Mouse (Mus musculus) MEL (cell line): ENCODE measurements at regions not wholly inside any gene's neighbourhood (a gene's known extent, or its start where the extent isn't known, plus 50 kb on each side); places are given as distances from the start of the nearest gene placed in this dataset.

Source experiments
- DNase-seq: peaks from one replicate; pipeline ENCODE4 v3.0.0; 2011; ENCODE audit warnings: low read depth, low spot score
- H3K27ac ChIP-seq: 2 replicates; pipeline ENCODE4 v1.5.1; 2012; ENCODE audit warnings: low read depth, mild to moderate bottlenecking, control low read depth, low read length, moderate library complexity; ENCODE audit not compliant: control insufficient read depth
- H3K27me3 ChIP-seq, 2 experiments: fragments of 150-350 bp in 1 of 2; sonication (generic) in 1 of 2; 2 replicates each; pipeline ENCODE4 v1.6.1; 2012; ENCODE audit warnings: low read length in 2 of 2, mild to moderate bottlenecking in 2 of 2, improper control_type of control experiment in 1 of 2, moderate library complexity in 1 of 2; ENCODE audit not compliant: insufficient read depth in 2 of 2, control insufficient read depth in 1 of 2
- H3K36me3 ChIP-seq, 2 experiments: 2 replicates each; pipeline ENCODE4 v1.6.1; 2012 to 2014; ENCODE audit warnings: low read length in 2 of 2, improper control_type of control experiment in 1 of 2, inconsistent platforms in 1 of 2, mild to moderate bottlenecking in 1 of 2; ENCODE audit not compliant: insufficient read depth in 2 of 2, control insufficient read depth in 1 of 2
- H3K4me1 ChIP-seq, 2 experiments: fragments of 150-350 bp in 1 of 2; sonication (generic) in 1 of 2; 2 replicates each; pipeline ENCODE4 v1.6.1; 2012; ENCODE audit warnings: low read length in 2 of 2, improper control_type of control experiment in 1 of 2, mild to moderate bottlenecking in 1 of 2; ENCODE audit not compliant: insufficient read depth in 2 of 2, control insufficient read depth in 1 of 2
- H3K4me3 ChIP-seq, 2 experiments: fragments of 150-350 bp in 1 of 2; sonication (generic) in 1 of 2; 2 replicates each; pipeline ENCODE4 v1.5.1; 2012; ENCODE audit warnings: low read depth in 2 of 2, low read length in 2 of 2, mild to moderate bottlenecking in 2 of 2, moderate library complexity in 2 of 2, control low read depth in 1 of 2, improper control_type of control experiment in 1 of 2; ENCODE audit not compliant: control insufficient read depth in 1 of 2, insufficient read depth in 1 of 2
- H3K79me2 ChIP-seq: 2 replicates; pipeline ENCODE4 v1.6.1; 2012; ENCODE audit warnings: mild to moderate bottlenecking, low read length, moderate library complexity; ENCODE audit not compliant: control insufficient read depth, poor library complexity, insufficient read depth
- H3K9ac ChIP-seq: 2 replicates; pipeline ENCODE4 v1.6.1; 2012; ENCODE audit warnings: low read depth, mild to moderate bottlenecking, control low read depth, low read length, moderate library complexity; ENCODE audit not compliant: control insufficient read depth, poor library complexity, severe bottlenecking
- H3K9me3 ChIP-seq: fragments of 150-350 bp; sonication (generic); replicated peaks from 2 replicates; pipeline ENCODE4 v1.6.1; 2012; ENCODE audit warnings: mild to moderate bottlenecking, low read length, improper control_type of control experiment, moderate library complexity; ENCODE audit not compliant: insufficient read depth
- BHLHE40 ChIP-seq: IDR thresholded peaks from 2 replicates; pipeline ENCODE4 v1.6.1; 2012; ENCODE audit warnings: low read depth, mild to moderate bottlenecking, inconsistent platforms, low read length, improper control_type of control experiment, borderline replicate concordance
- CHD1 ChIP-seq: IDR thresholded peaks from 2 replicates; pipeline ENCODE4 v1.6.1; 2012; ENCODE audit warnings: low read depth, mild to moderate bottlenecking, inconsistent platforms, low read length, improper control_type of control experiment
- ELF1 ChIP-seq: IDR thresholded peaks from 2 replicates; pipeline ENCODE4 v1.6.1; 2014; ENCODE audit warnings: low read depth, mild to moderate bottlenecking, inconsistent platforms, low read length, improper control_type of control experiment, moderate library complexity
- GABPA ChIP-seq: IDR thresholded peaks from 2 replicates; pipeline ENCODE4 v1.6.1; 2012; ENCODE audit warnings: low read depth, mild to moderate bottlenecking, inconsistent platforms, low read length, improper control_type of control experiment, moderate library complexity
- GATA1 ChIP-seq: IDR thresholded peaks from 2 replicates; pipeline ENCODE4 v1.6.1; 2011; ENCODE audit warnings: low read depth, low read length, improper control_type of control experiment
- HCFC1 ChIP-seq: IDR thresholded peaks from 2 replicates; pipeline ENCODE4 v1.6.1; 2012; ENCODE audit warnings: low read depth, mild to moderate bottlenecking, inconsistent platforms, low read length, improper control_type of control experiment, moderate library complexity
- JUND ChIP-seq: IDR thresholded peaks from 2 replicates; pipeline ENCODE4 v1.6.1; 2011; ENCODE audit warnings: low read depth, mild to moderate bottlenecking, improper control_type of control experiment, low read length
- KAT2A ChIP-seq: conservative IDR thresholded peaks from 2 replicates; pipeline ENCODE4 v1.6.1; 2012; ENCODE audit warnings: low read depth, low read length, improper control_type of control experiment, inconsistent platforms
- MAX ChIP-seq: IDR thresholded peaks from 2 replicates; pipeline ENCODE4 v1.6.1; 2011; ENCODE audit warnings: low read length, improper control_type of control experiment
- MAZ ChIP-seq: IDR thresholded peaks from 2 replicates; pipeline ENCODE4 v1.6.1; 2012; ENCODE audit warnings: low read depth, mild to moderate bottlenecking, inconsistent platforms, low read length, improper control_type of control experiment
- MEF2A ChIP-seq: IDR thresholded peaks from 2 replicates; pipeline ENCODE4 v1.6.1; 2014; ENCODE audit warnings: low read depth, mild to moderate bottlenecking, inconsistent platforms, low read length, improper control_type of control experiment; ENCODE audit not compliant: poor library complexity, insufficient replicate concordance, severe bottlenecking; ENCODE audit errors: extremely low read depth
- POLR2AphosphoS2 ChIP-seq: IDR thresholded peaks from 2 replicates; pipeline ENCODE4 v1.6.1; 2011; ENCODE audit warnings: low read length, improper control_type of control experiment
- POLR2AphosphoS5 ChIP-seq: IDR thresholded peaks from 2 replicates; pipeline ENCODE4 v1.6.1; 2012; ENCODE audit warnings: low read depth, borderline replicate concordance, mild to moderate bottlenecking, inconsistent platforms, low read length, moderate library complexity, mixed read lengths
- RAD21 ChIP-seq: IDR thresholded peaks from 2 replicates; pipeline ENCODE4 v1.6.1; 2011; ENCODE audit warnings: mild to moderate bottlenecking, low read depth, low read length, improper control_type of control experiment
- TBP ChIP-seq: IDR thresholded peaks from 2 replicates; pipeline ENCODE4 v1.8.0; 2011; ENCODE audit warnings: low read depth, low read length, improper control_type of control experiment
- TCF12 ChIP-seq: IDR thresholded peaks from 2 replicates; pipeline ENCODE4 v1.6.1; 2014; ENCODE audit warnings: low read depth, mild to moderate bottlenecking, inconsistent platforms, low read length, improper control_type of control experiment, moderate library complexity
- UBTF ChIP-seq: IDR thresholded peaks from 2 replicates; pipeline ENCODE4 v1.6.1; 2012; ENCODE audit warnings: low read depth, mild to moderate bottlenecking, inconsistent platforms, low read length, improper control_type of control experiment, moderate library complexity, borderline replicate concordance; ENCODE audit not compliant: insufficient read depth
- ZC3H11A ChIP-seq: IDR thresholded peaks from 2 replicates; pipeline ENCODE4 v1.6.1; 2012; ENCODE audit warnings: low read depth, mild to moderate bottlenecking, inconsistent platforms, low read length, improper control_type of control experiment
- ZKSCAN1 ChIP-seq: IDR thresholded peaks from 2 replicates; pipeline ENCODE4 v1.6.1; 2012; ENCODE audit warnings: low read depth, mild to moderate bottlenecking, inconsistent platforms, low read length, improper control_type of control experiment, moderate library complexity
- ZMIZ1 ChIP-seq: IDR thresholded peaks from 2 replicates; pipeline ENCODE4 v1.6.1; 2012; ENCODE audit warnings: low read depth, mild to moderate bottlenecking, inconsistent platforms, low read length, improper control_type of control experiment, moderate library complexity
- ZNF384 ChIP-seq: IDR thresholded peaks from 2 replicates; pipeline ENCODE4 v1.6.1; 2012; ENCODE audit warnings: low read depth, mild to moderate bottlenecking, inconsistent platforms, low read length, improper control_type of control experiment

- Histone ChIP-seq H3K27ac (no peak overlapping the region), H3K27me3 (no peaks in the 10 kb centered on the region), H3K9ac (no peak overlapping the region), H3K36me3 (no peaks in the 10 kb centered on the region), H3K4me3 (no peak overlapping the region), H3K79me2 (no peaks in the 10 kb centered on the region), H3K4me1 (no peaks in the 10 kb centered on the region), H3K9me3 (no peaks in the 10 kb centered on the region)
- DNase-seq = no peak
- TF ChIP-seq MAX (no peak), KAT2A (no peak), JUND (no peak), HCFC1 (no peak), TCF12 (no peak), POLR2AphosphoS5 (no peak), ELF1 (no peak), POLR2AphosphoS2 (no peak), ZC3H11A (no peak), ZKSCAN1 (no peak)
Measured at GRCm38 (mm10) chr5:132881170-132881569, 338.0 kb upstream of the Auts2 start.

- Histone ChIP-seq H3K36me3 (no peaks in the 10 kb centered on the region), H3K27me3 (no peaks in the 10 kb centered on the region), H3K79me2 (no peaks in the 10 kb centered on the region), H3K9me3 (no peaks in the 10 kb centered on the region), H3K27ac (no peak overlapping the region), H3K4me1 (no peaks in the 10 kb centered on the region), H3K4me3 (no peak overlapping the region), H3K9ac (no peak overlapping the region)
- DNase-seq = no peak
- TF ChIP-seq POLR2AphosphoS2 = no peak
- TF ChIP-seq GABPA = no peak
- no peak for TF ChIP-seq JUND
- TF ChIP-seq TBP = no peak
- no peak for TF ChIP-seq MAZ
- no peak for TF ChIP-seq ZC3H11A
- no peak for TF ChIP-seq KAT2A
- TF ChIP-seq GATA1 = no peak
- TF ChIP-seq UBTF = no peak
- no peak for TF ChIP-seq ZKSCAN1
- TF ChIP-seq BHLHE40 = no peak
- TF ChIP-seq RAD21 = no peak
- TF ChIP-seq CHD1 = no peak
- no peak for TF ChIP-seq MEF2A
- TF ChIP-seq ZNF384 = no peak
- TF ChIP-seq ZMIZ1 = no peak
Measured at GRCm38 (mm10) chr5:132876336-132876840, 333.2 kb upstream of the Auts2 start.
